Mouse (Mus musculus): ENCODE measurements at regions not wholly inside any gene's neighbourhood (a gene's known extent, or its start where the extent isn't known, plus 50 kb on each side); places are given as distances from the start of the nearest gene placed in this dataset.

GRCm38 (mm10) chr11:112987782-112988181, 205.8 kb downstream of the Sox9 start:
- TF ChIP-seq POLR2A (IDR thresholded peaks at IDR 0.05; ENCODE audit: borderline replicate concordance, low read depth, low read length) (no peak), CTCF (IDR thresholded peaks at IDR 0.05; ENCODE audit: low read depth, low read length) (no peak)

Measured in bone marrow macrophage, adult 2 months (primary cell).